Mouse (Mus musculus): Measurements from ENCODE around the gene Zp2.

DNA sequence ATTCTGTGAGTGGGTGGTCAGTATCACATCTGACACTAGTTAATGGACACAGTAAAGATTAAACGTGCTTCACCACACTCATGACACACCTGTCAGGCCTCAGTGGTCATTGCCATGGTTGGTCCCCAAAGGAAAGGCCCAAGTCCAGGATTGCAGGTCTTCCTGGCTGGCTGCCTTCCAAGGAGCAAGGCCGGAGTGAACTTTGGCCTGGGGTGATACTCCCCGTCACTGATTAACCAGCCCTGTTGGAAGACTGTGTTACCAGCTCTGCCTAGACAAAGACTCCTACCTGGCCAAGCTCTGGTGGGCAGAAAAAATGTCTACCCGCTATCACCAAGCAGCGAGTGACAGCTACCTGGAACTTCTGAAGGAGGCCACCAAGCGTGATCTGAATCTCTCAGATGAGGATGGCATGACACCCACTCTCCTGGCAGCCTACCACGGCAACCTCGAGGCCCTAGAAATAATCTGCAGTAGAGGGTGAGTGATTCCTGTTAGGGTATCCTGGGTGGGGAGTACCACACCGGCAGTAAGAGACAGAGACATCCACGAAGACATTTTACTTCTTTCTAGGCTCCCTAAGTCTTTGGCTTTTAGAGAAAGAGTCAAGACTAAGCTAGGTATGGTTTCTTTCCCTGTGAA is 28.6 kb upstream of the Zp2 start, which contains the start of gene Anks4b:
- TF ChIP-seq POLR2A (IDR thresholded peaks at IDR 0.05; ENCODE audit: extremely low read depth, insufficient read depth, low read length) (peak; percentile 46; the same call in 1 of the 2 replicates), CTCF (IDR thresholded peaks at IDR 0.05; ENCODE audit: low read depth, low read length) (0 out of 2 replicates have a peak, but pooled peaks have one; percentile 3)

Data from liver, adult 2 months (tissue).